Mouse (Mus musculus): ENCODE measurements at regions not wholly inside any gene's neighbourhood (a gene's known extent, or its start where the extent isn't known, plus 50 kb on each side); places are given as distances from the start of the nearest gene placed in this dataset.

GRCm38 (mm10) chr3:132485553-132485952 is 144.1 kb upstream of the Gimd1 start:
- no peak overlapping the region for H3K9ac ChIP-seq
- no peak for ATAC-seq (ENCODE audit: low FRiP score, low read depth)
- 74% methylated on average over 5 of the region's 5 CpGs for WGBS
- no peak overlapping the region for H3K4me3 ChIP-seq
- H3K27me3 ChIP-seq: no peaks in the 10 kb centered on the region
- no peaks in the 10 kb centered on the region for H3K4me1 ChIP-seq
- no peaks in the 10 kb centered on the region for H3K36me3 ChIP-seq
- no peak overlapping the region for H3K4me2 ChIP-seq (replicated peaks)
- H3K27ac ChIP-seq: no peak overlapping the region
- H3K9me3 ChIP-seq: no peaks in the 10 kb centered on the region

GRCm38 (mm10) chr3:132506095-132506494 is 123.5 kb upstream of the Gimd1 start:
- Histone ChIP-seq H3K36me3 (no peaks in the 10 kb centered on the region), H3K9ac (no peak overlapping the region), H3K27ac (no peak overlapping the region), H3K4me3 (no peak overlapping the region), H3K27me3 (no peaks in the 10 kb centered on the region), H3K9me3 (no peaks in the 10 kb centered on the region), H3K4me2 (replicated peaks) (no peak overlapping the region), H3K4me1 (peaks cover 5% of the 10 kb centered on the region; the same call in 1 of the 2 replicates)
- peak; percentile 48 for ATAC-seq (ENCODE audit: low FRiP score, low read depth)
- 25% methylated on average over 4 of the region's 4 CpGs for WGBS

- H3K9me3 ChIP-seq: no peaks in the 10 kb centered on the region
- H3K4me2 ChIP-seq (replicated peaks): no peak overlapping the region
- no peaks in the 10 kb centered on the region for H3K27me3 ChIP-seq
- H3K27ac ChIP-seq: no peak overlapping the region
- ATAC-seq (ENCODE audit: low FRiP score, low read depth): no peak
- no peaks in the 10 kb centered on the region for H3K36me3 ChIP-seq
- 27% methylated on average over 1 of the region's 1 CpGs for WGBS
- peaks cover 13% of the 10 kb centered on the region for H3K4me1 ChIP-seq
- H3K4me3 ChIP-seq: no peak overlapping the region
- no peak overlapping the region for H3K9ac ChIP-seq
These were observed 119.4 kb upstream of the Gimd1 start for GRCm38 (mm10) chr3:132510240-132510639.

GRCm38 (mm10) chr3:132512526-132513102 is 117.0 kb upstream of the Gimd1 start:
- Histone ChIP-seq H3K4me1 (peaks cover 13% of the 10 kb centered on the region), H3K27ac (peak overlapping the region; percentile 4; the same call in 1 of the 2 replicates), H3K27me3 (no peaks in the 10 kb centered on the region), H3K9me3 (no peaks in the 10 kb centered on the region), H3K4me2 (replicated peaks) (peak overlapping the region; percentile 41), H3K36me3 (no peaks in the 10 kb centered on the region), H3K9ac (no peak overlapping the region), H3K4me3 (no peak overlapping the region)
- peak; percentile 86 for ATAC-seq (ENCODE audit: low FRiP score, low read depth)
- WGBS: 22% methylated on average over 8 of the region's 8 CpGs

- Histone ChIP-seq H3K27me3 (no peaks in the 10 kb centered on the region), H3K4me1 (no peaks in the 10 kb centered on the region), H3K4me3 (no peak overlapping the region), H3K27ac (no peak overlapping the region), H3K36me3 (no peaks in the 10 kb centered on the region), H3K4me2 (replicated peaks) (no peak overlapping the region), H3K9ac (no peak overlapping the region), H3K9me3 (no peaks in the 10 kb centered on the region)
- 69% methylated on average over 4 of the region's 4 CpGs for WGBS
- ATAC-seq (ENCODE audit: low FRiP score, low read depth): no peak
These were observed 96.2 kb upstream of the Gimd1 start for GRCm38 (mm10) chr3:132533323-132533904.

GRCm38 (mm10) chr3:132539780-132540658 is 89.6 kb upstream of the Gimd1 start:
- WGBS: 67% methylated on average over 9 of the region's 9 CpGs
- ATAC-seq (ENCODE audit: low FRiP score, low read depth): peak; percentile 89
- H3K4me2 ChIP-seq (replicated peaks): no peak overlapping the region

GRCm38 (mm10) chr3:132551238-132551808 is 78.3 kb upstream of the Gimd1 start:
- WGBS: 52% methylated on average over 6 of the region's 6 CpGs
- H3K4me2 ChIP-seq (replicated peaks): no peak overlapping the region
- H3K9ac ChIP-seq: no peak overlapping the region
- no peaks in the 10 kb centered on the region for H3K27me3 ChIP-seq
- no peak overlapping the region for H3K27ac ChIP-seq
- H3K4me3 ChIP-seq: no peak overlapping the region
- H3K36me3 ChIP-seq: no peaks in the 10 kb centered on the region
- peaks cover 10% of the 10 kb centered on the region; the same call in 1 of the 2 replicates for H3K4me1 ChIP-seq
- H3K9me3 ChIP-seq: no peaks in the 10 kb centered on the region
- ATAC-seq (ENCODE audit: low FRiP score, low read depth): peak; percentile 56; the same call in 1 of the 2 replicates

More at GRCm38 (mm10) chr3:132539780-132540658, 89.6 kb upstream of the Gimd1 start:
- no peak overlapping the region for H3K4me3 ChIP-seq
- H3K27me3 ChIP-seq: no peaks in the 10 kb centered on the region
- H3K9me3 ChIP-seq: 0 out of 2 replicates have a peak, but pooled peaks cover 4% of the 10 kb centered on the region
- no peaks in the 10 kb centered on the region for H3K4me1 ChIP-seq
- H3K9ac ChIP-seq: no peak overlapping the region
- peak overlapping the region; percentile 22; the same call in 1 of the 2 replicates for H3K27ac ChIP-seq
- H3K36me3 ChIP-seq: no peaks in the 10 kb centered on the region

- Histone ChIP-seq H3K9ac (no peak overlapping the region), H3K4me2 (replicated peaks) (no peak overlapping the region), H3K27ac (no peak overlapping the region), H3K9me3 (no peaks in the 10 kb centered on the region), H3K4me3 (no peak overlapping the region), H3K27me3 (0 out of 2 replicates have a peak, but pooled peaks cover 2% of the 10 kb centered on the region), H3K36me3 (no peaks in the 10 kb centered on the region), H3K4me1 (peaks cover 25% of the 10 kb centered on the region)
- WGBS: 92% methylated on average over 2 of the region's 2 CpGs
- no peak for ATAC-seq (ENCODE audit: low FRiP score, low read depth)
These were observed 63.9 kb upstream of the Gimd1 start for GRCm38 (mm10) chr3:132565755-132566154.

GRCm38 (mm10) chr3:132566301-132566700 is 63.3 kb upstream of the Gimd1 start:
- 29% methylated on average over 7 of the region's 7 CpGs for WGBS
- Histone ChIP-seq H3K9ac (no peak overlapping the region), H3K27me3 (0 out of 2 replicates have a peak, but pooled peaks cover 2% of the 10 kb centered on the region), H3K36me3 (no peaks in the 10 kb centered on the region), H3K4me2 (replicated peaks) (no peak overlapping the region), H3K4me3 (no peak overlapping the region), H3K9me3 (no peaks in the 10 kb centered on the region), H3K4me1 (peaks cover 25% of the 10 kb centered on the region), H3K27ac (no peak overlapping the region)
- ATAC-seq (ENCODE audit: low FRiP score, low read depth): no peak
